Mouse (Mus musculus) erythroid progenitor cell, adult 5-6 weeks (primary cell): ENCODE data around the gene Kansl3. TPM values are rescaled to one million over a fixed set of nuclear protein-coding genes. Genes with fewer than 3 reads are reported as not detected.

ENCODE experiments used
- ATAC-seq: replicated peaks from 2 replicates; pipeline ENCODE4 v1.8.0; 2016; ENCODE audit warnings: moderate number of reproducible peaks, mild to moderate bottlenecking, moderate TSS enrichment, inconsistent platforms; ENCODE audit not compliant: poor library complexity, low FRiP score, severe bottlenecking
- total RNA-seq, 2 experiments: library from RNA; stranded (forward) in 1 of 2; stranded (reverse) in 1 of 2; fragments of 150-400 nt in 1 of 2; fragments of 186-747, 209-891 nt in 1 of 2; gene quantifications; 2 replicates each; pipeline versions ENCODE4 v1.2.3 to v1.2.4; 2015 to 2017; ENCODE audit warnings: low replicate concordance in 2 of 2

The Kansl3 gene
- total RNA-seq, 2 experiments from 2014 or later: 16.3 to 23.2 TPM

GRCm38 (mm10) chr1:36299126-36299525 lies 69.9 kb downstream of the Kansl3 start:
- ATAC-seq: no peak

GRCm38 (mm10) chr1:36298107-36298506 lies 70.9 kb downstream of the Kansl3 start:
- no peak for ATAC-seq

- ATAC-seq: no peak
Measured at GRCm38 (mm10) chr1:36296466-36297149, 72.4 kb downstream of the Kansl3 start.

GRCm38 (mm10) chr1:36294402-36294801 lies 74.6 kb downstream of the Kansl3 start:
- no peak for ATAC-seq

GRCm38 (mm10) chr1:36293470-36293869 lies 75.5 kb downstream of the Kansl3 start:
- ATAC-seq: no peak

Other genes starting within 250 kb of the Kansl3 start
- gene Uggt1, start 124.5 kb downstream of the Kansl3 start, total RNA-seq (2015; ENCODE audit: low replicate concordance): 21.8 and 42.2 TPM in 2 replicates
- 32.2 and 62.3 TPM in 2 replicates for gene Uggt1, start 124.5 kb downstream of the Kansl3 start, total RNA-seq (2017; ENCODE audit: low replicate concordance)
- gene Neurl3, start 94.5 kb downstream of the Kansl3 start, total RNA-seq (2015; ENCODE audit: low replicate concordance): 6.1 and 7.1 TPM in 2 replicates
- gene Neurl3, start 94.5 kb downstream of the Kansl3 start, total RNA-seq (2017; ENCODE audit: low replicate concordance): 4.7 and 10.0 TPM in 2 replicates
- 2.9 and 9.2 TPM in 2 replicates for gene Arid5a, start 61.4 kb downstream of the Kansl3 start, total RNA-seq (2015; ENCODE audit: low replicate concordance)
- 0.53 and 2.1 TPM in 2 replicates for gene Arid5a, start 61.4 kb downstream of the Kansl3 start, total RNA-seq (2017; ENCODE audit: low replicate concordance)
- gene Fer1l5, start 3.1 kb upstream of the Kansl3 start, total RNA-seq (2015; ENCODE audit: low replicate concordance): not detected in 2 replicates
- not detected in 2 replicates for gene Fer1l5, start 3.1 kb upstream of the Kansl3 start, total RNA-seq (2017; ENCODE audit: low replicate concordance)
- 7.2 and 13.4 TPM in 2 replicates for gene Lman2l, start 76.1 kb upstream of the Kansl3 start, total RNA-seq (2015; ENCODE audit: low replicate concordance)
- gene Lman2l, start 76.1 kb upstream of the Kansl3 start, total RNA-seq (2017; ENCODE audit: low replicate concordance): 1.7 and 4.1 TPM in 2 replicates
- 2.9 and 3.6 TPM in 2 replicates for gene Cnnm4, start 102.4 kb upstream of the Kansl3 start, total RNA-seq (2015; ENCODE audit: low replicate concordance)
- gene Cnnm4, start 102.4 kb upstream of the Kansl3 start, total RNA-seq (2017; ENCODE audit: low replicate concordance): 1.4 and 3.3 TPM in 2 replicates
- gene Cnnm3, start 142.7 kb upstream of the Kansl3 start, total RNA-seq (2015; ENCODE audit: low replicate concordance): 2.5 and 10.5 TPM in 2 replicates
- 3.9 and 9.4 TPM in 2 replicates for gene Cnnm3, start 142.7 kb upstream of the Kansl3 start, total RNA-seq (2017; ENCODE audit: low replicate concordance)
- gene Ankrd23, start 167.7 kb upstream of the Kansl3 start, total RNA-seq (2015; ENCODE audit: low replicate concordance): 1.7 TPM in 1 of 2 replicates, not detected in the other
- not detected in 2 replicates for gene Ankrd23, start 167.7 kb upstream of the Kansl3 start, total RNA-seq (2017; ENCODE audit: low replicate concordance)
- 0.42 TPM in 1 of 2 replicates, not detected in the other for gene Gm42417, start 170.2 kb upstream of the Kansl3 start, total RNA-seq (2015; ENCODE audit: low replicate concordance)
- 86.5 TPM in 1 of 2 replicates, not detected in the other for gene Gm42417, start 170.2 kb upstream of the Kansl3 start, total RNA-seq (2017; ENCODE audit: low replicate concordance)
- gene Ankrd39, start 178.3 kb upstream of the Kansl3 start, total RNA-seq (2015; ENCODE audit: low replicate concordance): not detected in 2 replicates
- 1.4 and 1.8 TPM in 2 replicates for gene Ankrd39, start 178.3 kb upstream of the Kansl3 start, total RNA-seq (2017; ENCODE audit: low replicate concordance)
- gene Sema4c, start 189.2 kb upstream of the Kansl3 start, total RNA-seq (2015; ENCODE audit: low replicate concordance): not detected in 2 replicates
- 0.45 TPM in 1 of 2 replicates, not detected in the other for gene Sema4c, start 189.2 kb upstream of the Kansl3 start, total RNA-seq (2017; ENCODE audit: low replicate concordance)